Comparison of ENCODE assay signal across 9 mouse cellular contexts in the genomic region with DNA sequence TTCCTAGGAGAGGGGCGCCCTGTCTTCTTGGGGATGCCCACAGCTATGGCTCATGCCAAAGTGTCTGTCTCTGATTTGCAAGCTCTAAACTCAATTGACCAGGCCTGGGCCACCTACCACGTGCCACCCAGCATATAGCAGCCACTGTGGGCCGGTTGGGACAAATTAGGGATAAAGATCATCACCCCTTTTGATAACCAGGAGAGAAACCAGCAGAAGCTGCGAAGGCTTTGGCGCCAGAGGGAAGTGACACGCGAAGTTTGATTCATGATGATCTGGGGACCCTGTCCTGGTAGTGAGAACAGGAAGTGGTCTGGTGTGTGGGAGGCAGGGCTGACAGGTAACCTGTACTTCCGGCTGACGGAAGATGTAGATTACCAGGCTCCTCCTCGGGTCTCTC. TPM values are rescaled to one million over a fixed set of nuclear protein-coding genes. Genes with fewer than 3 reads are reported as not detected.
DNase-seq lines count a peak whose midpoint lies in the region; ATAC-seq lines count a peak whose summit lies in the region.
"Had no signal": no experiment of that assay in that cellular context is flagged by ENCODE, and none has a peak within 500 bp of the region (broad histone marks: within the 10 kb centered on the region; RNA-seq: fewer than 3 reads in every experiment).

No protein-coding gene starts in this region.

- peak overlapping the region; percentile 76 for H3K9ac ChIP-seq in heart, embryonic 15.5 days
- no peak overlapping the region for H3K9ac ChIP-seq in limb, embryonic 15.5 days
- no peak overlapping the region for H3K9ac ChIP-seq in neural tube, embryonic 15.5 days (replicated peaks)

- WGBS in heart, embryonic 15.5 days: 23% methylated on average over 10 of the region's 10 CpGs
- WGBS in forebrain, embryonic 10.5 days: 43% methylated on average over 10 of the region's 10 CpGs
- 32% methylated on average over 10 of the region's 10 CpGs for WGBS in limb, embryonic 15.5 days
- WGBS in neural tube, embryonic 15.5 days: 44% methylated on average over 10 of the region's 10 CpGs

- H3K9me3 ChIP-seq in heart, embryonic 15.5 days (replicated peaks): no peaks in the 10 kb centered on the region
- no peaks in the 10 kb centered on the region for H3K9me3 ChIP-seq in forebrain, embryonic 10.5 days
- H3K9me3 ChIP-seq in limb, embryonic 15.5 days: no peaks in the 10 kb centered on the region
- H3K9me3 ChIP-seq in neural tube, embryonic 15.5 days (replicated peaks): no peaks in the 10 kb centered on the region

- no peaks in the 10 kb centered on the region for H3K36me3 ChIP-seq in heart, embryonic 15.5 days
- no peaks in the 10 kb centered on the region for H3K36me3 ChIP-seq in forebrain, embryonic 10.5 days (replicated peaks)
- H3K36me3 ChIP-seq in limb, embryonic 15.5 days: no peaks in the 10 kb centered on the region
- H3K36me3 ChIP-seq in neural tube, embryonic 15.5 days: no peaks in the 10 kb centered on the region

- H3K4me1 ChIP-seq in heart, embryonic 15.5 days (replicated peaks): peaks cover 53% of the 10 kb centered on the region
- H3K4me1 ChIP-seq in forebrain, embryonic 10.5 days: peaks cover 24% of the 10 kb centered on the region
- peaks cover 40% of the 10 kb centered on the region for H3K4me1 ChIP-seq in limb, embryonic 15.5 days
- peaks cover 32% of the 10 kb centered on the region for H3K4me1 ChIP-seq in neural tube, embryonic 15.5 days

- no peak for ATAC-seq in heart, embryonic 15.5 days (replicated peaks; ENCODE audit: insufficient number of reproducible peaks, insufficient read depth, low FRiP score, low read depth)
- ATAC-seq in limb, embryonic 15.5 days (ENCODE audit: insufficient number of reproducible peaks, low FRiP score, low TSS enrichment, low read depth): no peak
- no peak for ATAC-seq in neural tube, embryonic 15.5 days (ENCODE audit: low FRiP score)

- DNase-seq in heart, adult 9 months (ENCODE audit: low spot score in 2 of 2): no peak
- no peak for DNase-seq in forebrain, embryonic 10.5 days (ENCODE audit: extremely low spot score, low spot score)
- no peak for DNase-seq in gastrocnemius, adult 18-20 months (ENCODE audit: low spot score)
- DNase-seq in cerebellum, adult 11 months: no peak
- no peak for DNase-seq in left cerebral cortex, postnatal 4 days

- peak overlapping the region; percentile 75 for H3K4me2 ChIP-seq in heart, embryonic 15.5 days
- H3K4me2 ChIP-seq in limb, embryonic 15.5 days: peak overlapping the region; percentile 72
- peak overlapping the region; percentile 62 for H3K4me2 ChIP-seq in neural tube, embryonic 15.5 days

- peak overlapping the region; percentile 71 for H3K4me3 ChIP-seq in heart, embryonic 15.5 days
- peak overlapping the region; percentile 63 for H3K4me3 ChIP-seq in forebrain, embryonic 10.5 days
- H3K4me3 ChIP-seq in limb, embryonic 15.5 days: peak overlapping the region; percentile 38
- peak overlapping the region; percentile 33 for H3K4me3 ChIP-seq in neural tube, embryonic 15.5 days (replicated peaks)

- peak overlapping the region; percentile 93 for H3K27ac ChIP-seq in heart, embryonic 15.5 days
- peak overlapping the region; percentile 58; the same call in 1 of the 2 replicates for H3K27ac ChIP-seq in forebrain, embryonic 10.5 days
- no peak overlapping the region for H3K27ac ChIP-seq in limb, embryonic 15.5 days
- H3K27ac ChIP-seq in neural tube, embryonic 15.5 days (replicated peaks): no peak overlapping the region

- H3K27me3 ChIP-seq in heart, embryonic 15.5 days: peaks cover 13% of the 10 kb centered on the region
- H3K27me3 ChIP-seq in forebrain, embryonic 10.5 days (ENCODE audit: poor library complexity, severe bottlenecking): peaks cover 60% of the 10 kb centered on the region
- H3K27me3 ChIP-seq in limb, embryonic 15.5 days: peaks cover 37% of the 10 kb centered on the region
- peaks cover 29% of the 10 kb centered on the region for H3K27me3 ChIP-seq in neural tube, embryonic 15.5 days (replicated peaks)

- intact Hi-C loops in left cerebral cortex, postnatal 4 days (cut with DNase I): no loop called here

RNA-seq across cellular contexts. Expression of gene Nfatc2, which starts 10.9 kb away (rescaled TPM):
- polyA plus RNA-seq in heart, embryonic 15.5 days (2015; fragmentation: Nextera tagmentation; extraction: Ambion mirVana): 9.7 and 10.5 TPM in 2 replicates
- polyA plus RNA-seq in forebrain, embryonic 10.5 days (2016; fragmentation: Nextera tagmentation; extraction: Ambion mirVana): 0.36 and 0.53 TPM in 2 replicates
- 6.2 and 8.9 TPM in 2 replicates for polyA plus RNA-seq in limb, embryonic 15.5 days (2015; fragmentation: Nextera tagmentation; extraction: Ambion mirVana)
- polyA plus RNA-seq in neural tube, embryonic 15.5 days (2015; fragmentation: Nextera tagmentation; extraction: Ambion mirVana): 4.8 and 5.6 TPM in 2 replicates
- 10 to 100 TPM; 10.1 to 12.8 TPM for total RNA-seq in gastrocnemius, adult 18-20 months (2021)
- 1 to 10 TPM; 6.0 to 6.2 TPM for total RNA-seq in left cerebral cortex, postnatal 4 days (2021)
- total RNA-seq: MEL had no signal

Comparison
In these comparisons a context has a peak if more than half of its experiments do, and no peak if none do; other contexts are left out.
1. H3K27ac ChIP-seq: peak in heart, embryonic 15.5 days (single experiment) and forebrain, embryonic 10.5 days (single experiment); none in limb, embryonic 15.5 days (single experiment) and neural tube, embryonic 15.5 days (single experiment).
2. Peak in every context shown above with its lines, with median percentiles within 50 percentile points of each other: H3K4me2 ChIP-seq and H3K4me3 ChIP-seq.